Mouse (Mus musculus) CD4-positive, CD25-positive, alpha-beta regulatory T cell, adult 4 months (primary cell): ENCODE results near the gene Gm47791. TPM values are rescaled to one million over a fixed set of nuclear protein-coding genes. Genes with fewer than 3 reads are reported as not detected.
A peak's percentile ranks its signal among the peaks of the same experiment; 100 is the strongest.

Experiments
- ATAC-seq: one replicate; pipeline ENCODE4 v1.8.0; 2017
- polyA plus RNA-seq, 2 experiments: library from polyadenylated mRNA; unstranded; fragments of 100-300 nt; shearing (Covaris generic); gene quantifications; one replicate each; pipeline ENCODE4 v1.2.1; 2017

Gm47791 gene
- not detected for polyA plus RNA-seq

GRCm38 (mm10) chr1:82771022-82771586, at the start of gene Gm47791:
Gene Gm47791, minus strand, starts transcription at chr1:82771243.
- ATAC-seq: no peak

- ATAC-seq: no peak
Observed at GRCm38 (mm10) chr1:82820626-82821186, 49.7 kb upstream of the Gm47791 start.

DNA sequence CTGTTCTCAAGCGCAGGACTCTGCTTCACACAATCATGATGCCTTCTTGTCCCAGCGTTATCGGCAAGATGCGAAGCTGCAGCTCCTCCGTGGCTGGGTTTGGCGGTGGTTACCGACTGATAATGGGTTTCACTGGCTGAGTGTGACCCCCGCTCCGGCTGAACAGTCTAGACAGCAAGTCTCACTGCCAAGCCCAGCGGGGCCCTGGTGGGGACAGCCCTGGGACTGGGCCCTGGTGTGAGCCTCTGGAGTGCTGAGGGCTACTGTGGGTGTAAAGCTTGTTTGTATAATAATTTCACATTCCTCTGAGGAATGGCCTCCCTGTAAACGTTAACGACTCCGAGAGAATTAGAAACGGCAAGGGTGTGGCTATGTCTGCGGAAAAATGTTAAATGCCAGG, 49.1 kb upstream of the Gm47791 start:
- ATAC-seq: peak; percentile 10

GRCm38 (mm10) chr1:82819366-82819765, 48.3 kb upstream of the Gm47791 start:
- ATAC-seq: peak; percentile 73

DNA sequence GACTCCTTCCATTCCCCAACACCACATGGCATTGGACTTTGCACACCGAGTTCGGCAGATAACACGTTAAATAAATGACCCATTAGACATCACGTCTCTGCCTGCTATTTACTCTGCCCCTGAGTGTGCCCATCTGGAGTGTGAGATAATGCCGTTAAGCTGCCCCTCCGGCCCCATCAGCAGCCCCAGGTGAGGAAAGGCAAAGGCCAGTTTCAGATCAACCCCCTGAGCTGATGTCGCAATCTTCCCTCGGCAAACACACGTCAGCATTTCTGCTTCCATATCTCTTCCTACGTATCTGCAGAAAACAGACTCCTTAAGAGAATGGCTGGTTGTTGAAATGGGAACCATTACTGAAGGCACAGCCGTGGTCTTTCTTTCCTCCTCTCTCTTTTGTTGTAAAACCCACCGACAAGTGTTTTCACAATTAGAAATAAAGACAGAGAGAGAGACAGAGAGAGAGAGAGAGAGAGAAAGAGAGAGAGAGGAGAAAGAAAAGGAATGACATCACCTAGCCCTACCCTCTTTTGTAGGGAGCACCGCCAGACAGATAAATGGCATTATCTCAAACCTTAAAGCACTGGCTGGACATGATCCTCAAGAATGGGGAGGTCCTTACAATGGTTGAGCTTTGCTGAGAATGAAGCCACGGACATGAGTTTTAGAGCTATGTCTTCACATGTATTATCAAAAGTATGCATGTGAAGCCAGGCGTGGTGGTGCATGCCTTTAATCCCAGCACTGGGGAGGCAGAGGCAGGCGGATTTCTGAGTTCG, 45.1 kb upstream of the Gm47791 start:
- no peak for ATAC-seq

GRCm38 (mm10) chr1:82811766-82812165, 40.7 kb upstream of the Gm47791 start:
- ATAC-seq: no peak

DNA sequence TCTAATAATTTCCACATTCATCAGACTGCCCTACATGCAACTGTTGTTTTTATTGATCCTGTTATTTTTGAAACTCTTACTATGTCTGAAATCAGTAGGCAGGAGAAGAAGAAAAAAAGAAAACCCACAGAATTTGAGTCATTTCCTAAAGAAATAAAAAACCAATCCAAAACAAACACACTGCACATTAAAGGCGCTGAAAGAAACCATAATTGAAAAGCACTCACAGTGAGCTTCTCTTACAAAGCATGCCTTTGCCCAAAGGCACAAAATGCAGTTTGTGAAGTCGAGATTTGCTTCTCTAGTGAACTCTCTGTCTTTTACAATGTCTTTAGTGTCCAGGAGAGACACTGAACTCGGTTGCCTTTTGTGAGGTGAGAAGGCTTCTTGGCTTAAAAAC, 37.5 kb upstream of the Gm47791 start:
- ATAC-seq: no peak

DNA sequence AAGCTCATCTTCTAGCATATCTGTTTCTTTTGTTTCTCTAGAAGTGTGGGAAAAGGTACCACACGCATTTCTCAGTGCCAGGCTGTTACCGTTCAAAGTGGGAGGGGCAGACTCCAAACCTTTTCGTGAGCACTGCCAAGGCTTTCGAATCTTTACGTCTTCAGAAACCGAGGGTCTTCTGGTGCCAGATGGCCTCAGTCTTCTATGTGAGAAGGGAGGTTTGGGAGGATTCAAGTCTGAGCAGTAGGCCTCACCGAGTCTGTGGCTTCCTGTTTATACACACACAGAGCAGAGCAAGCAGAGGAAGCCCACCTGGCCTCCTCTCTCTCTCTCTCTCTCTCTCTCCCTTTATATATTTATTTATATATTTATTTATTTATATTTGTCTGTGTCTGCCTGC, 36.2 kb upstream of the Gm47791 start:
- peak; percentile 82 for ATAC-seq

- no peak for ATAC-seq
Observed at GRCm38 (mm10) chr1:82806391-82806790, 35.3 kb upstream of the Gm47791 start.

- ATAC-seq: no peak
Observed at GRCm38 (mm10) chr1:82804059-82804458, 33.0 kb upstream of the Gm47791 start.

- ATAC-seq: peak; percentile 57
Observed at GRCm38 (mm10) chr1:82803608-82804007, 32.6 kb upstream of the Gm47791 start.

- ATAC-seq: no peak
Observed at GRCm38 (mm10) chr1:82801105-82801783, 30.2 kb upstream of the Gm47791 start.

GRCm38 (mm10) chr1:82798922-82799321, 27.9 kb upstream of the Gm47791 start:
- no peak for ATAC-seq

- ATAC-seq: no peak
Observed at GRCm38 (mm10) chr1:82798304-82798703, 27.3 kb upstream of the Gm47791 start.

DNA sequence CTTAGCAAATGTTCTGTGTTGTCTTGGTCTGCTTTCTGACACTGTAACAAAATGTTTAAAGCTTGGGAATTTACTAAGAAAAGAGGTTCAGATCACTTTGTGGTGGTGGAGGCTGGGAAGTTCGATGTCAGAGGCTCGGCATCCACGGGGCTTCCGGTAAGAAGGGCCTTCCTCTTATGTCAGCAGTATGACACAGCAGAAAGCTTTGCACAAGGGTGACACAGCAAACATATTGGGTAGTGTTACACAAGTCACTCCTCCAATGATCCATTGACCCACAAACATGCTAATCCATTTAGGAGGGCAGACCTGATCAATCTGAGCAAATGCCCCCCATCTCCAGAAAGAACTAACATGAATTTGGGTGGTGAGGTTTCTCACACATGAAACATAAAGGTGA, 26.0 kb upstream of the Gm47791 start:
- ATAC-seq: no peak

- ATAC-seq: peak; percentile 74
Observed at GRCm38 (mm10) chr1:82795702-82796443, 24.8 kb upstream of the Gm47791 start.

GRCm38 (mm10) chr1:82795211-82795610, 24.2 kb upstream of the Gm47791 start:
- peak; percentile 77 for ATAC-seq

DNA sequence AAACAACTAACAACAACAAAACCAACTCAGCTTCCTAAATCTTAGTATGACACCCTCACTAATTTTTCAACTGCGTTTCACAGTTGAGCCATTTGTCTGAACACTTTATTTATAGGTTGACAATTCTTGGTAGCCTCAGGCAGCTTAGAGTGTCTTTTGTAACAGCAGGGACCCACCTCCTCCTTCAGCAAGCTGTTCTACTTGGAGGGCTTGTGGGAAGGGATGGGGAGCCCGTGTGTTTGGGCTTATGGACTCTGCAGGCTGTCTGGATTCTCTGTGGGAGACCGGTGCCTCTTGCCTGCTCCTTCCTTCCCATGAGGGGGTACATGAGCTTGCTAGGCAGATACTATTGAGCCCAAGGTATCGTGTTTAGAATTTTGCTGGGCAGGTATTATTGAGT, 22.9 kb upstream of the Gm47791 start:
- no peak for ATAC-seq

DNA sequence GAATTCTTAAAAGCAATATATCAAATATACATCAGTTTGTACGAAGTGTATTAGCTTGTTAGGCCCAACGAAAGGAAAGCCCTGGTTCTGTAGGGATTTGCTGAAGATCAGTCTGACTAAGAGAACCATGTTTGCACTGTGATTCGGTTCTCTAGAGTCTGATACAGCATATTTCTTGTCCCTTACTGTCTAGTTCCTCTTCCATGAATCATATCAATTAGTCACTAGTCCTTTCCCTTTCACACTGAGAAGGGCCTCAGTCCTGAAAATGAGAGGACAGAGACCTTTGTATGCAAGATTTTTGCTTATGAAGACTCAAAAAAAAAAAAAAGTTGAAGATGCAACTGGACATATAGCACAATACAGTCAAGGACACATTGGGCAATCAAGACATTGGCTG, 22.1 kb upstream of the Gm47791 start:
- no peak for ATAC-seq

- no peak for ATAC-seq
Observed at GRCm38 (mm10) chr1:82792238-82792637, 21.2 kb upstream of the Gm47791 start.

- ATAC-seq: no peak
Observed at GRCm38 (mm10) chr1:82791105-82791504, 20.1 kb upstream of the Gm47791 start.

GRCm38 (mm10) chr1:82788070-82788469, 17.0 kb upstream of the Gm47791 start:
- no peak for ATAC-seq

- ATAC-seq: peak; percentile 94
Observed at GRCm38 (mm10) chr1:82787414-82787813, 16.4 kb upstream of the Gm47791 start.
